In genomic region chr7:120980931-120981924, GRCm38 (mm10) we compare ENCODE assay signal across 8 mouse cellular contexts. TPM values are rescaled to one million over a fixed set of nuclear protein-coding genes. Genes with fewer than 3 reads are reported as not detected.
DNase-seq lines count a peak whose midpoint lies in the region; ATAC-seq and TF ChIP-seq lines count a peak whose summit lies in the region.

No protein-coding gene starts in this region.

- peak overlapping the region; percentile 85 for H3K9ac ChIP-seq in heart, embryonic 14.5 days (ENCODE audit: low read length)

- peak overlapping the region; percentile 95 for H3K4me2 ChIP-seq in heart, embryonic 14.5 days (ENCODE audit: low read length)

- no peak for TF ChIP-seq CTCF in E14TG2a.4 (conservative IDR thresholded peaks at IDR 0.05; ENCODE audit: low read length)
- TF ChIP-seq CTCF in bone marrow, adult 2 months (IDR thresholded peaks at IDR 0.05; ENCODE audit: control insufficient read depth, insufficient read depth, low read length) = no peak

- peaks cover 8% of the 10 kb centered on the region; the same call in 1 of the 2 replicates for H3K36me3 ChIP-seq in E14TG2a.4 (ENCODE audit: insufficient read depth, low read length)
- no peaks in the 10 kb centered on the region for H3K36me3 ChIP-seq in heart, embryonic 14.5 days (ENCODE audit: control insufficient read depth, insufficient read depth, low read length)

- H3K4me1 ChIP-seq in E14TG2a.4 (replicated peaks; ENCODE audit: low read depth, low read length) = peaks cover 31% of the 10 kb centered on the region
- no peaks in the 10 kb centered on the region; the same call in 1 of the 2 replicates for H3K4me1 ChIP-seq in bone marrow, adult 2 months (ENCODE audit: control insufficient read depth, insufficient read depth, low read length)
- H3K4me1 ChIP-seq in heart, embryonic 14.5 days (ENCODE audit: control insufficient read depth in 2 of 2, insufficient read depth in 2 of 2, low read length in 2 of 2) = peaks cover 2 to 18% of the 10 kb centered on the region in 2 experiments; a peak in 2 of 4 replicates

- DNase-seq in kidney, postnatal 14 days = peak; percentile 62
- peak; percentile 33 for DNase-seq in lung, postnatal 10 days
- DNase-seq in retina, postnatal 1 day = peak; percentile 50
- peak; percentile 48 for DNase-seq in urinary bladder, adult 2 months (ENCODE audit: low spot score)

- H3K9me3 ChIP-seq in E14TG2a.4 (ENCODE audit: low read length) = no peaks in the 10 kb centered on the region
- H3K9me3 ChIP-seq in heart, embryonic 14.5 days (ENCODE audit: control insufficient read depth, low read length) = no peaks in the 10 kb centered on the region

- ATAC-seq in erythroblast, adult 5-6 weeks (replicated peaks; ENCODE audit: low FRiP score, poor library complexity, severe bottlenecking) = peak; percentile 31
- ATAC-seq in heart, embryonic 14.5 days (ENCODE audit: insufficient number of reproducible peaks, insufficient read depth, low FRiP score, low read depth) = peak; percentile 32; the same call in 1 of the 2 replicates

- H3K4me3 ChIP-seq in E14TG2a.4 (replicated peaks; ENCODE audit: low read length) = peak overlapping the region; percentile 94
- peak overlapping the region; percentile 82 for H3K4me3 ChIP-seq in bone marrow, adult 2 months (replicated peaks; ENCODE audit: control insufficient read depth, low read depth, low read length)
- peak overlapping the region; percentile 70 to 76 for H3K4me3 ChIP-seq in heart, embryonic 14.5 days (ENCODE audit: control insufficient read depth in 1 of 2, insufficient read depth in 1 of 2, low read depth in 1 of 2, low read length in 2 of 2)

- peaks cover 22% of the 10 kb centered on the region for H3K27me3 ChIP-seq in E14TG2a.4 (ENCODE audit: insufficient read depth, low read length)
- H3K27me3 ChIP-seq in heart, embryonic 14.5 days (ENCODE audit: control insufficient read depth, insufficient read depth, low read length) = no peaks in the 10 kb centered on the region

- WGBS in bone marrow, adult 2 months = 9% methylated on average over 39 of the region's 39 CpGs
- WGBS in heart, embryonic 14.5 days = 4% methylated on average over 39 of the region's 39 CpGs

- no peak for TF ChIP-seq POLR2A in bone marrow, adult 2 months (IDR thresholded peaks at IDR 0.05; ENCODE audit: borderline replicate concordance, control insufficient read depth, low read depth, low read length)

- H3K27ac ChIP-seq in bone marrow, adult 2 months (ENCODE audit: control insufficient read depth, insufficient read depth, low read depth, low read length, poor library complexity) = peak overlapping the region; percentile 90
- H3K27ac ChIP-seq in heart, embryonic 14.5 days (replicated peaks in 1 of 2; ENCODE audit: control insufficient read depth in 1 of 2, insufficient read depth in 1 of 2, low read depth in 2 of 2, low read length in 2 of 2) = peak overlapping the region in 1 of 2 experiments; percentile 52; a peak in 2 of 4 replicates

RNA-seq across cellular contexts. Expression of gene Cdr2, which starts 0.9 kb away (rescaled TPM):
- 104 and 196 TPM in 2 replicates for polyA plus RNA-seq in bone marrow, adult 2 months (2011; ENCODE audit: insufficient read depth, insufficient read length, low replicate concordance, missing spikeins)
- total RNA-seq in erythroblast, adult 5-6 weeks (2015; ENCODE audit: low replicate concordance) = 501 and 553 TPM in 2 replicates
- total RNA-seq in erythroblast, adult 5-6 weeks (2017; ENCODE audit: low replicate concordance) = 1,057 and 1,255 TPM in 2 replicates
- polyA plus RNA-seq in heart, embryonic 14.5 days (2014; fragmentation: Nextera tagmentation; extraction: Ambion mirVana) = 12.8 and 13.8 TPM in 2 replicates
- polyA plus RNA-seq in urinary bladder, adult 2 months (2012; rRNA removed) = 36.9 and 39.7 TPM in 2 replicates

RNA-seq across cellular contexts. Expression of gene Mfsd13b, which starts 1.1 kb away (rescaled TPM):
- polyA plus RNA-seq in bone marrow, adult 2 months (2011; ENCODE audit: insufficient read depth, insufficient read length, low replicate concordance, missing spikeins) = not detected in 2 replicates
- not detected in 2 replicates for total RNA-seq in erythroblast, adult 5-6 weeks (2015; ENCODE audit: low replicate concordance)
- 0.26 TPM in 1 of 2 replicates, not detected in the other for total RNA-seq in erythroblast, adult 5-6 weeks (2017; ENCODE audit: low replicate concordance)
- polyA plus RNA-seq in heart, embryonic 14.5 days (2014; fragmentation: Nextera tagmentation; extraction: Ambion mirVana) = 0.22 TPM in 1 of 2 replicates, not detected in the other
- polyA plus RNA-seq in urinary bladder, adult 2 months (2012; rRNA removed) = 1.1 and 1.7 TPM in 2 replicates

RNA-seq across cellular contexts. Expression of gene Mettl9, which starts 53.0 kb away (rescaled TPM):
- polyA plus RNA-seq in bone marrow, adult 2 months (2011; ENCODE audit: insufficient read depth, insufficient read length, low replicate concordance, missing spikeins) = 22.6 and 48.1 TPM in 2 replicates
- total RNA-seq in erythroblast, adult 5-6 weeks (2015; ENCODE audit: low replicate concordance) = 29.2 and 54.1 TPM in 2 replicates
- total RNA-seq in erythroblast, adult 5-6 weeks (2017; ENCODE audit: low replicate concordance) = 38.6 and 72.2 TPM in 2 replicates
- polyA plus RNA-seq in heart, embryonic 14.5 days (2014; fragmentation: Nextera tagmentation; extraction: Ambion mirVana) = 113 TPM in 2 replicates
- polyA plus RNA-seq in urinary bladder, adult 2 months (2012; rRNA removed) = 45.5 and 48.2 TPM in 2 replicates
